Mouse (Mus musculus) thymus, postnatal 36 days (tissue): ENCODE results near the gene Bicra.

ENCODE experiments used
- DNase-seq, 2 experiments: peaks; one replicate each; pipeline ENCODE4 v3.0.0; 2022; ENCODE audit warnings: mixed read lengths in 2 of 2

Gene Bicra

DNA sequence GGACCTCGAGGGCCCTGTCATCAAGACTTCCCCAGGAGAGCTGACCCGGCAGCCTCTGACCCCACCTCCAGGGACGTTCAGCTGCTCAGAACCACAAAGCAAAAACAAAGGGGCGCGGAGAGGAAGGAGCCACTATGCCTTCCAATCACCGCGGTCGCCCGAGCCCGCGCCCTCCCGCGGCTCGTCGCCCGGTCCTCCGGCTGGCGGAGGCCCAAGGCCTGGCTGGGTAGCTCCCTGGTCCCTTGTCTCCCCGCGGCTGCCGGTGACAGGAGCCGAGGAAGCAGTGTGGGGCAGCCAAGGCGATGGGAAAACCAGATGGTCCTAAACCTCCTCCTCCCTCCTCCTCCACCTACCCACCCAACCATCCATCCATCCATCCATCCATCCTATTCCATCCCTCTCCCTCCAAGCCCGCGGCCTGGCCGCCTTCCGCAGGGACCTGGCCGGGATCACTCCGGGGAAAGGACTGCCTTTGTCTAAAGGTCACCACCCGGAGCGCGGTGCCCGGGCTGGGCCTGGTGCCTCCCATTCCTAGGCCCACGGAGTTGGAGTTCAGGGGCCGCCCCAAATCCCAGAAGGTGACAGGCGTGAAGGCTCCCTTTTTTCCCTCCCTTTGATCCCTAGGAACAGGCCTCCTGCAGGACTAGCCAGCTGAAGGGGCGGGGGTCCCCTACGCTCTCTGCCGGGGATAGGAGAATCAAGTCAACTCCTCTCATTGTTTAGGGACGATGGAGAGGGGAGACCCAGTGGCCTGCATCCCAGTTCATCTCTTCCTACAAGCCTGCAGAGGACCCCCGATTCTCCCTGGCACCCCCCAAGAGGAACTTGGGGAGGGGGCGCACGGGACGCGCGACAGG, 1.0 kb downstream of the Bicra start:
- DNase-seq, result peak; percentile 70 to 75

DNA sequence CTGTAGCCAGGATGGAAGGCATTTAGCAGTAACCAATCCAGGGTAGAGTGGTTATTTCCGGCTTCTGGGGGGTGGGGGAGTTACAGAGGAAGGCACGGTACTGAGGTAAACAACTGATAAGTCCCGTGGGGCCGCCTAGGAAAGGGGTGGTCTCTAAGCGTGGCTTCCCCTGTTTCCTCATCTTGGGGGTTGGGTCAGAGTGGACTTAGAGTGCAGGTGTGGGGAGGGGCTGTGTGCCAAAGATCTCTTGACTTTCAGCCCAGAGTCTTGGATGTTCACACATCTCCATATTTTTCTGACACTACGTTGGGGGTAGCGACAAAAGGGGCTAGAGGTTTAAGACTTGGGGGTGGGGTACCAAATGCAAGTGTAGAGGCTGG, 1.6 kb downstream of the Bicra start:
- peak; percentile 82 to 87 for DNase-seq

DNA sequence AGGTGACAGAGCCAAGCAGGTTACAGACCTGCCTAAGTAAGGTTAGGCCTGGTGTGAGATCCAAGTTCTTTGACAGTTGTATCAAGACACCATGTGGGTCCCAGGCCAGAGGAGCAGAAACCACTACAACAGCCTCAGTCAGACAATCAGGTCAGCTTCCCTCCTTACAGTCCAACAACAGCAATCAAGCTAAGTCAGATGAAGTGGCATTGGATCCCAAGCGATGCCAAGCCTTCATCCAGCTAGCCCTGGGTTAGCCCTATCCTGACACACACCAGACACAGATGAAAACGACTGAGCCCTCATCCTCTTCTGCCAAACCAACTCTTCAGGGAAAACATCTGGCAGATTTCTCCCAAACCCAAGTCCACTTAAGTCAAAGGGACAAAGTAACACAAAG, 2.2 kb downstream of the Bicra start:
- no peak for DNase-seq

DNA sequence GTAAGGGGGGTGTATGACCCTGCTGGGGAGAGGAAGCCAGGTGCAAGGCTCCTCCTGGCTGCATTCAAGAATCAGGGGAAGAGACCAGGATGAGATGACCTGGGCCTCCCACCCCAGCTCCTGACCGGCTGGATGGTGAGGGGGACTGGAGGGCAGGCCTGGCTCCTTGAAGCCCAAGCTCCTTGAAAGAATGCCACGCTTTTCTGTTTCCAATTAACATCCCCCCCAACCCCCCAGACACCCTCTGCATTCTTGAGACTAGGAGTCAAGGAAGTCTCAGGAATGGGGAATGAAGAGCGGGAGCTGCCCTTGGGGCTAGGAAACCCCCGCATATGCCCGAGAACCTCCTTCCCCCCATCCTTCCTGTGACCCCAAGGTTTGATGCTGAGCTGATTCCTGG, 3.2 kb downstream of the Bicra start:
- no peak for DNase-seq

DNA sequence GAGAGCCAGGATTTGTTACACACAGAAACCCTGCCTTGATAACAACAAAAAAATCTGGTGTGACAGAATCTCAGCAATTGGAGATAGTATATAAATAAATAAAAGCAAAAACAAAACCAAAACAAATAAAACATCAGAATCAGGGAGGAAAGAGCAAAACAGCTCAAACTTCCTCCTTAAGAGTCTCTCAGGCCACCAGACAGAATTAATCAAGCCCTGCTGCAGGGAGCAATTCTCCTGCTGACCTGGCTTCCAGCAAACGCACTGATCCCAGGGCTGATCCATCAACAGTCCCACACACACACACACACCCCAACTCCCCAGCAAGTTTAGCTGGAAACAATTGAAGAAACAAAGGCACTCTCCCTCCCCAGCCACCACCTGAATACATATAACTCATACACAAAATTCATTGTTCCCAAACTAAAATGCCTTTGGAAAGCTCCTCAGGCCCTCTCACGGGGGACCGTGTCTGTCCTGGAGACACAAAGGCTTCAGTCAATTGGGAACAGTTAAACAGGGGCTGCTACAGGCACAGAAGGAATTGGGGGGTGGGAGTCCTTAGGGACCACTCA, 3.8 kb downstream of the Bicra start:
- DNase-seq, result no peak

DNA sequence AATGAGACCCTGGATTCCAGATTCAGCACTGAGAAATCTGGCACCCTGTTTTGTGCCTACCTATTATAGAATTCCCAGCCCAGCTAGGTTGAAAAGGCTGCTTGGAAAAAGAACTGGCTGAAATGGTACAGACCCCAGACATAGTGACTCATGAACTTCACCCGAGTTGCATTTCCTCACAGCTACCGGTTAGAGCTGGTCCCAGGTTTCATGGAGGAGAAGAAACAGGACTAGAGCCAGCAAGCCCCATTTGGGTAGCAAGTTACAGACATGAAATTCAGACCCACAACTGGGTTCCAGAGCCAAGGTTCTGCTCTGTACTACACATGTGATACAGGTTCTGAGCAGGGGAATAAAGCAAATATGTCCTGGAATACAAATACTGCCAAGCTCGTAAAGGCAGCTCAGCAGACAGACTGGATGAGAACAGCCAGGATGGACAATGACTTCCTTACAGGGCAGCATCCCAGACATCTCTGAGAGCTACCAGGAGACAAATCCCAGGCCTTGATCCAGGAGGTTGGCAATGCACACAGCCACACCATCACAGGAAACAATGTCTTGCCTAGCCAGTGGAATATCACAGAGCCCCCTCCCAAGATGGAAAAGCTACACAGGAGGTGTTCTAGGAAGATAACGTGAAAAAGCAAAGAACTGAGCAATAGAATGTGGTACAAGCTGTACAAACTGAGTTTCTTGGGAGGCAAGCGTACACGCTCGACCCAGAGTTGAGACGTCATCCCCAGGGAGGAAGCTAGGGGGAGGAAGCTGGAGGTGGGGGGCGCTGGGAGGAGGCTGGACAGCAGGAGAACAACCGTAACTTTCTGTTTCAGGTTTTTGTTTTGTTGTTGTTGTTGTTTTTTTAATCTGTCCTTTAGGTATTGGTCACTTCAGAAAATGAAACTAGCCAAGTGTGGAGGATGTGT, 4.6 kb downstream of the Bicra start:
- DNase-seq, result no peak

DNA sequence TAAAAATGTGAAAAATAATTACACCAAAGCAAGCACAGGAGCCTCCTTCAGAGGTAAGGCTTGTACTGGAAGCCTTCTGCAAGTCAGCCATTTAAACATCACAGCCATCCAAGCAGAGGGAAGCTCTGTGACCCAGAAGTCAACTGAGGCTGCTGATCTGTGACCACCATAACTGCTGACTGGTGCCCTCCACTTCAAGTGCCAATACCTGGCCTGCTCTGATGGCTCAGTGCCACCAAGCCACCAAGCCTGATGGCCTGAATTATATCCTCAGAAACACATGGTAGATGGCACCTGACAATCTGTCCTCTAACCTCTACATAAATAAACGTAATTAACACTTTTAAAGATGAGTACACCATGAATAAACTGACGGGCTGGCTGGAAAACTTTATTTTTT, 6.5 kb downstream of the Bicra start:
- no peak for DNase-seq

DNA sequence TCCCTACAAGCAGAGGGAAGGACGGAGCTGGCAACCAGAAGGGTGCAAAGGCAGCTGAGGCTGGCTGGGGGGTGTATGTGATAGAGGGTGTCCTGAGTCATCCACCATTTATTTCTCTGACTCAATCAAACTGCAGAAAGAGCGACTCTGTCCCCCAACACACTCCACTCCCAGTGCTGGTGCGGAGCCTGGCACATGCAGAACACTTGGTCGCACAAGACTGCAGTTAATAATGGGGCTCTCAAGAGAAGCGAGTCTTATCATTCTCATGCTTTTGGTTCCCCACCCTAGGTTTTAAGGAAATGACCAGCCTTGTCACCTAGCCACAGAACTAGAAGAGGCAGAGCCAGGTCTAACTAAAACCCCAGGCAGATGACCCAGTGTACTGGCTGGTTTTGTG, 8.4 kb downstream of the Bicra start:
- DNase-seq, result no peak

DNA sequence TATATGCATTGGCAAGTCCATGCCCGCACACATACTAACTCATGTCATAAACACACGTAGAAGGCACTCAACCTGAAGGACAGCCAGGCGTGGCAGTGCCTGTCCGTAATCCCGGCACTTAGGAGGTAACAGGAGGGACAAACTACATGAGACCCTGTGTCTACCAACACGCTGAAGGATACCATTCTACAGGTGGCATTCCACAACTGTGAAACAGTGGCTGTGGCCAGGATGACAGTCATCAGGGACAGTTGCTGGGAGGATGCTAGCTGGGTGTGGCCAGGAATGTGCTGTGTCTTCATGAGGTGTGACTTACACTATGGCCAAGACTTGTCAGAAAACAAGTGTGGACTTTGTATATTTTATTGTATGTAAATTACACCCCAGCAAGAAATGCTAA, 10.7 kb downstream of the Bicra start:
- no peak for DNase-seq

DNA sequence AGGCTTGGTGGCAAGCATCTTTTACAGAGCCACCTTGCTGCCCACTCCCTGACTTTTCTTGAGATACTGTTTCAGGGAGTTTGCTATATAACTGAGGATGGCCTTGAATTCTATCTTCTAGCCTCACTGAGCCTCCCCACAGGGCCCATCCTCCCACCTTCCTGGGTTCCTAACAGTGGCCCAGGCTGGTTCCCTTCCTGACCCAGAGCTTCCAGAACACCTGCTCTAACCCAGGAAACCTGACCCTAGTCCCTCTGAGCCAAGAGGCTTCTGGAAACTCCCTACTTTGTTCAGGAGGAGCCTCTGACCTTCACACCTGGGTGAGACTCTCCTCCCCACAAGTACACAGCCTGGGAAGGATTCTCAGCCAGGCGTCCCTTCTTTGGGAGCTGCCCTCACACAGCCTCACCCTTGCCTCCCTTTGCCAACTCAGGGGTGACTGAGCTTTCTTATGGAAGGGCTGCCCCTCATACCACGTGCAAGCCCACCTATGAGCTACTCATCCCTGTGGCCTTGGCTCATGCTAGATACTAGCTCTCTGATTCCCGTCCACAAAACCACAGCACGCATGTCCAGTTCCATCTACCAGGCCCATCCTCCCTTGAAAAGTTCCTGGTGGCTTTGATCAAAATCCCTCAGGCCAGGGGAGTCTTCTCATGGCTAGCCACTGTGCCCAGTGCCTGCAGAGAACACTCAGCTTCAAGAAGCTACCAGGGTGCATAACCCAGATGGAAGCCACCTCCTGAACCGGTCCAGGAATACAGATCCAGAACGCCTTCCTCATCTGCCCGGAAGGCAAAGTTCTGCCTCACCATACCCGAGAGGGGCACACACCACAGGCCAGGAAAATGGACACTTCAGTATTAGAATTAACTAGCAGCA, 13.9 kb downstream of the Bicra start:
- DNase-seq, result no peak

DNA sequence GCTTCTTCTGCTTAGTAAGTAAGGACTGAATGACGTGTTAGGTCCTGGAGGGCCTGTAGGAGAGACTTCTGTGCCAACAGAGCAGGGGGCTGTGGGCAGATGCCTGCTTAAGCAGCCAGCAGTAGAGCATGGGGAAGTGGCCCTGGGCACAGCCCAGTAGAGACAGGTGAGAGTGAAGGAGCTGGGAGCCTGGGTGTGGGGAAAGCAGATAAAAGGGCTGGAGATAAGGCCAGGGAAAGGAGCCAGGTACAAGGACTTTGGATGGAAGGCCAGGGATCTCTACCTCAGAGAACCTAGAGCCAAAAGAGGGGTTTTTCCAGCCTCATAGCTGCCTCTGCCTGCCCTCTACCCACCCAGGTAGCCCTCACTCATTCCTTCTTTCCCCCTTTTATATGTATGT, 14.7 kb downstream of the Bicra start:
- no peak for DNase-seq

DNA sequence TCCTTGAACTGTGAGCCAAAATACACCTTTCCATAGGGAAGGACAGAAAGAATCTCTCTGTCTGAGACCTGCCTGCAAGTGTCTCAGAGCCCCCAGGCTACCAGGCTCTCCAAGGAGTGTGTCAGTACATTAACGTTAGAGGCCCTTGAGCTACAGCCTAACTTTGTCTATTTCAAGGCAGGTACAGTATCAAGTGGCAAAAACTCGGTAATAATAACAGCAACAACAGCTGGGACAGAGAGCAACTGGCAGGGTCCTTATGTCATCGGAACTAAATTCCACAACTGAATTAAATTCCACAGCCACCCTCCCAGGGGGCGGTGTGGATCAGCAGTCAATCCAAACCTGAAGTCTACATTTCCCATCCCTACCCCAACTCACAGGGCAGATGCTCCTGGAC, 16.6 kb downstream of the Bicra start:
- no peak for DNase-seq

DNA sequence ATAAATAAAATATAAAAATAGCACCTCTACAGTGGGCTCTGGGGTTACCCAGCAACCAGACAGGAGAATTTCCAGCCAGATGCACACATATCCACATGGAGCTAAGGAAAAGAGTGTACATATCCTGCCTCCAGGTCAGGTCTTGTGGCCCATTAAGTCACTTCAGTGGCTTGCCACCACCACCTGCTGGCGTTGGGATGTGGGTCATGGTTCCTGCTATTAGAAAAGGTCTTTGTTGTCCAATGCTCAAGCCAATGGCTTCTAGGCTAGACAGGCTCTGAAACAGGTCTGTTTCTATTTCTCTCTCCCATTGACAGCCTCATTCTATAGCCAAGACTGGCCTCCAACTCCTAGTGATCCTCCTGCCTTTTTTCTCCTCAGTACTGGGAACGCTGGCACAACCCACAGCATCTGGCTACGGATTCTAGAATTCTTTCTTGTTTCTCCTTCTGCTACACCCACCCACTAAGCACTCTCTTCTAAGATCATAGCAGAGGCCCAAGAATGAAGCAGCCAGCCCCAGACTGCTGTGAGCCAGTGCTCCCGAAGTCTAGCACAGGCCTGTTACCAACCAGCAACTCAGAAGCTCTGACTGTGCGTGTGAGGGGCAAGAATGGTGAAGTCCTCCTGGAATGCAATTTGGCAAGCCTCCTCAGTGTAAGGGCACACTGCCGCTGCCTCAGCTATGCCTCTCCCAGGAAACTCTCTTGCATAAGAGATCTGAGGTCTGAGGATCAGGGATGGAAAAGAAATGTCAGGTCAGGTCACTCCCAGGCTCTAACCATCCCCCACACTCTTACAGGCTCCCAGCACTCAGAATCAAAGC, 19.4 kb downstream of the Bicra start:
- DNase-seq, result no peak

DNA sequence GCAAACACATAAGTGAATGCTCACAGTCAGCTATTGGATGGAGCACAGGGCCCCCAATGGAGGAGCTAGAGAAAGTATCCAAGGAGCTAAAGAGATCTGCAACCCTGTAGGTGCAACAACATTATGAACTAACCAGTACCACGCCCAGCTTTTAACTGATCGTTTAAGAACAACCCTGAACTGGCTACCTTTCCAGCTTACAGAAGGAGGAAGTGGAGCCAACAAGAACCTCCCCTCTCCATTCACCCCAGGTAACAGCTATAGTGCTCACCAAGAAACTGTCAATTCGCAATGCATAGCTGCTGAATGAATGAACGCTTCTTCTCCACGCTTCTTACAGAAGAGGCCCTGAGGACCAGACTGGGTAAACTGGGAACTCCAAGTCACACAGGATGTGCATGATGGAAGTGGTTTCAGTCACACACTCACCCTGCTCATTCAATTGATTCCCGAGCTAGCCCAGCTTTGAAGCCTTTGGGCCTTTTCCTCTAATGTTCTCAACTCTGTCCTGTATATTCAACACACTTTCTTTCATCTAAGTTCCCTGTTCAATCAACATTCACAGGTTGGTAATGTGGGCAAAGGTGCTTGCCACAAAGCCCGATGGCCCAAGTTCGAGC, 23.0 kb downstream of the Bicra start:
- no peak for DNase-seq

DNA sequence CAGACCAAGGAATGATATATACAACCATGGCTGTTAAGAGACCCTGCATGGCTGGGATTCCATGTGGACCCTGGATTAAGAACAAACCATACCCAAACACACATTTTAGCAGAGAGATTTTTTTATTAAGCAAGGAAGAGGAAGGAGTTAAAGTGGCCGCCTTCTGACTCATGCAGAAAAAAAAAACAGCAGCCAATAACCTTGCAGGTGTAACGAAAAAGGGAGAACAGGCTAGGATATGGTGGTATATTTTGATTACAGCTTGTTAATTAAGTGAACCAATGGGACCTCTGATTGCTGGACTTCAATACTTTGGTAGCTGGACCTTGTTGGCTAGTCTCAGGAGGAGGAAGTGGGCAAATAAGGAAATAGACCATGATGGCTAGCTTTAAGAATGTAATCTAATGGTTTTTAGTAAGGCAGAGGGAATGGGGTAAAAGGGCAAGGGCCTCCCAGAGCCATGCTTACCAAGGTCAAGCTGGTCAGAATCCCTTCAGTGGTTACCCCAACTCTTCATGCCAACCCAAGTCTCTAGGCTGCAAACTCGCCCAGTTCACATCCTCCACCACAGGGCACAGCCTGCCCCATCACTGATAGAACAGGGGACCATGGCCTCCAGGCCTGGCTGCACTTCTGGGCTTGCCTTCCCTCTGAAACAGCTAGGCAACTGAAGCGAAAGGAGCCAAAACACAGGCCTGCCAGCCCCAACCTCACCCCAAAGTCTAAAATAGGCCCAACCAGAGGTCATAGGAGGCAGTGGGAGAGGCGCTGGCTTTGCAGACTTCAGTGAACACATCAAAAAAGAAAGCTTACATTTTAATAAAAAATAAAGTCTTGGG, 28.2 kb downstream of the Bicra start:
- no peak for DNase-seq

DNA sequence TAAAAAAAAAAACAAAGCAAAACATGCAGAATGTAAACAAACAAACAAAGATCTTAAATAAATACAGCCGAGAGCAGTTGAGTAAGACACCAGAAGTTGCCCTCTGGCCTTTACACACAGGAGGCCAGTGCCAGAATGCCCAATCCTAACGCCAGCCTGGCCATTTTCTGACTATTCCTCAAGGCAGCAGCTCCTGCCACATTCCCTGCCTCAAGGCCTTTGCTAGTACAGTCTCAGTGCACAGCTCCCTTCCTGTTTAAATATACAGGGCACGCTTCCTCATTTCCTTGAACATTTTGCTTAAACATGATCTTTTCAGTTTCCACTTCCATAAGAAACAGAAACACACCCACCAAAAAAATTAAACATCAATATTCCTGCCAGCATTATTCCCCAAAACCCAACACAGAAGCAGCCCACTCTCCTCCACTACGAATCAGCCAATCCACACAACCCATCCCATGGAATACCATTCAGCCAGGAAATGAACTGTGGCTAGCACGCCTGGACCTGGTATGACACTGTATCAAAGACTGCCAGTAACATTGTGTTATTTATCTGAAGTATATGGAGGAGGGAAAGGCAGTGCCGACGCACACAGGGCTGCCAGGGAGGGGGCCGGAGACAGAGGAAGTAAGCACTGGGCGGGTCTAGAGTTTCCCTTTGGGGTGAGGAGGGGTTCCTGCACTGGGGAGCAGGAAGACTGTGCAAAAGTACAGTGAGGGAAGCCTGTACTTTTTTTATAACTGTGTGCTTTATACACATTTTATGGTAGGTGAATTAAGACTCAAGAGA, 29.5 kb downstream of the Bicra start:
- DNase-seq, result peak; percentile 57 to 70

DNA sequence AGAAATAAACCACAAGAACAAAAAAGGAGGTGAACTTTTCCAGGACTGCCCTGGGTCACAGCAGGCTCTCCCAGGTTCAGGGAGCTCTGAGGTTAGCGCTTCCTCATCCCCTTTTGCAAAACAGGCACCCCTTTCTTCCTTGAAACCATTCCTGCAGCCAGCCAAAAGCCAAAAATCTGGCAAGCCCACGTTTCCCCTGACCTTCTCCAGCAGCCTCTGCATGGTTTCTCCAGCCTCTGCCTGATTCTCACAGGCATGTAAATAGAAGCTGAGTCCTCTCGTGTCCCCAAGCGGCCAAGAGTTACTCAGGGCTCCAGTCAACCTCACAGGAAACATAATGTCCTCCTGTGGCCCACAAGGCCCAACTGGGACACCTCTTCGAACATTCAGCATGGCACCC, 32.3 kb downstream of the Bicra start:
- no peak for DNase-seq

DNA sequence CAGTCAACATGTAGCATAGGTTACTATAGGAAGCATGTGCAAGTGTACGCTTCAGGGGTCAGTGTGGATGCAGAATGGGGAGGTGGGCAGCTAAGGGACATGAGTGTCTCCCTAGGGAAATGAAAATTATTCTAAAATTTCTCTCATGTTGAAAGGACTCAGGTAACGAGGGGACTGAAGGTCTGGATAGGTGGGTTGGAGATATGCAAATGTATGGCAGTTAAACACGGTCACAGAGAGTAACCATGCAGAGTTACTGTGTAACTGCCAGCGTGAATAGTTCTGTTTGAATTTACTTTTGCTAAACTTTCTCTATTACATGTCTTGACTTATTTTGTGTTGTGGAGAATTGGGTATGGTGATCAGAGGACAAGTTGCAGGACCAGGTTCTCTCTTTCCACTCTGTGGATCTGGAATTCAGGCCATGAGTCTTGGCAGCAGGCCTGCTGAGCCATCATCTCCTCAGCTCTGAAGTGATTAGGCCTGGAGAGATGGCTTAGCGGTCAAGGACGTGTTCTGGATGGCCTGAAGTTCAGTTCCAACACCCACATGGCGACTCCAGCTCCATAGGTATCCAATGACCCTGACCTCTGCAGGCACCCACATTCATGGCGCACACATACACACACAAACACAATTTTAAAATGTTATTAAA, 33.1 kb downstream of the Bicra start:
- DNase-seq, result no peak
